Mouse (Mus musculus) right cerebral cortex, postnatal 14 days (tissue): ENCODE data around the gene Lmo3.

ENCODE experiments used
- DNase-seq: peaks from one replicate; pipeline ENCODE4 v3.0.0; 2022

Gene Lmo3

DNA sequence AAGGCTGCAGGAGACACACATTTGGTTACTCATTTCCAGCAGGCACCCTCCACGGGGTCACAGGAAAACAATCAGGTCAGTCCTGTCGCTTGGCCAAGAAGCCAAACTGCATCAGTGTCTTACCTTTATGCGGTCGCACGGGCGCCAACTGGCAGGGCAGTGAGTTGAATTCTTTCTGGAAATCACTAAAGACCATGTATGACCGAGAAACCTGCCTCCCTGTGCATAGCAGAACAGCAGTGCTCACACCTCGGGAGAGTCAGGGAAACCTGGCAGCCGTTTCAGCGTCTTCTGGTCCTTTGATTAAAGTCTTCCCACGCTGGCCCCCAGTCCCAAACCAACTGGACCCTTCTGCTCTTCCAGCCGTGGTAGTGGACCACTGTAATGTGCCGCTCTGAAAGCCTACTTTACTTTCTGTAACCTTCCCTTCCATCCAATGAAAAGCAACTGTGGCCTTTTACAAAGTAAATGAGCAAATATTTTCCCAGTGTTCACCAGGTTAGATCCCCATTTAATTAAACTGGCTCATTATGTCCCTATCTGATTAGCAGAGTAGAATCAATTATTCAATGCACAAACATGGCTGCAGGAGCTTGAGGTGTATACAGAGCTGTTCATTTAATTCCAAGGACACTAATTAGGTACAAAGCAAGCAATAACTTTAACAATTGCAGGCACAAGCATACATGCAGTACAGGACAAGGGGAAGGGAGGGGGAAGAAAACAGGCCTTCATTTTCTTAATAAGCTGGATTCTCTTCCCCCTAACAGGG lies at the start of gene Lmo3:
TSS of gene Lmo3 (minus strand) at position 235 of the 772 bp plus-strand sequence.
- no peak for DNase-seq

DNA sequence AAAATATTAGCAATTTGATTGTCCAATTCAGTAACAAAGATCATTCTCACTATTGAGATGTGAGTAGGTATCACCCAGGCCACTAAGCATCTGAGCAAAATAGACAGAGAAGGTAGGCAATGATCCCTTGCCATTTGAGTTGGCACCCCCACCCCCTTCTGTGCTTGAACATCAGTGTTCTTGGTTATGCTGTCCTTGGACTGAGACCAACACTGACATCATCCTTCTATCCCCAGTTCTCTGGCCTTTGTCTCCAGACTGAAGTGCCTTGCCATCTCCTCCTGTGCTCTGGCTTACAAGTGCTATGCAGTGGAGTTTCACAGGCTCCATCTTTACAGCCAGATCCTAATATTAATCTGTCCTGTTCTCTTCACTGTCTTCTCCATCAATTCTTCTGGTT lies 39.0 kb upstream of the Lmo3 start:
- DNase-seq: no peak

DNA sequence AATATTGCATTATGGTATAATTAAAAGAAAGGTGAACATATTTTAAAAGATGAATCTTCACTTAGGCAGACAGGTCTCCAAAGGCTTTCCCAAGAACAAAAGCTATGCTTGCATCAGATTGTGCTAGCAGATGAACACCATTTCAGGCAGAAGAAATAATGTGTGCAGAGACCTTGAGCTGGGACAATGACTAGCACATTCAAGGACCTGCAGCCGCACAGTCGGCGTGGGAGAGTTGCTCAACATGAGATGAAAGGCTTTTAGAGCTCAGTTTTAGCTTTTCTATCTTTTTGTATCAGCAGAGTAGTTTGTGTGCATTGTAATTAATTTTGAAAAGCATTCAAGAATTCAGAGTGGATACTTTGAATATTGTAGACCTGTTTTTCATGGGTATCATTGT lies 36.6 kb upstream of the Lmo3 start:
- DNase-seq: no peak

DNA sequence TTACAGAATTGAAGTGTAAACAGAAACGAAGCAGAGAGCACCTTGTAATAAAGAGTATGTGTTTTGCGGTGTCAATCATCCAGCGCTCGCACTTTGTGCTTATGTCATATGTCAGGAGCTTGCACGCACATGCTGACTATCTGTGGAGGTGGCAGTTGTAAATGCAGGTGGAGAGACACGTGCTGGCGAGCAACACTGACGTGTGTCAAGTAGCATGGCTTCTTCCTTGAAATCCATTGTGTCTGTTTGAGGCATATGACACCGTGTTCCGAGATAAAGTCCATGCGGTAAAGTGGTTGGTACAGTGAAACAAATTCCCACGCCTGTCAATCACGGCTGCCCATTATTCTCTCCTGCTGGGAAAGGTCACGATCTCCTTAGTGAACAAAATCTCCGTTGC lies 15.2 kb upstream of the Lmo3 start:
- DNase-seq: no peak

DNA sequence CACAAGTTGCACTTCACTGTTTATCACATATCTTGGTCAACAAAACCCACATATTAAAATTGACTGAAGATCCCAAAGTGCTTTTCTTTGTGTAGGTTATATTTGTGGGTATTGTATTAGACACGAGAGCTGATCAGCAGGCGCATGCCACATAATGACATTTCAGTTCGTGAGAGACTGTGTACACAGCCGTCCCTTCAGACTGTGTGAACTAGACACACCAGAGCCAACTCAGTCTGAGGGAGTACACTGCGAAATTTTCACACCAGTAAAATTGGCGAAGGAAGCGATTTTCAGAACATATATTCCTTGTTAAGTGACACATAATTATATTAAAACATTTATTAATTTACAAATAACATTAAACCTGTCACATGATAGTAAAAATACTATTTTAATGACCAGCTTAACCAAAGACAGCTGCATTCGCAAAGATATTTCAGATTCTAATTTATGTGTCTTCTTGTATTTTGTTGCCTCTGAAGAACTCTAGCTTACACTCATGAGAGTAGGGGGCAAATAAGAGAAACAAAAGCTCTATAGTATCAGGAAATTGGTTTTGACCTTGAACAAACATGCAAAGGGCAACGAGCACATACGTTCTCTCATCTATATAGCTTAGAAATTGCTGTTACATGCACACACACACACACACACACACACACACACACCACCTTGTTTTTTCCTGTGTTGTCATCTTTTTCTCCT lies 14.4 kb upstream of the Lmo3 start:
- no peak for DNase-seq

DNA sequence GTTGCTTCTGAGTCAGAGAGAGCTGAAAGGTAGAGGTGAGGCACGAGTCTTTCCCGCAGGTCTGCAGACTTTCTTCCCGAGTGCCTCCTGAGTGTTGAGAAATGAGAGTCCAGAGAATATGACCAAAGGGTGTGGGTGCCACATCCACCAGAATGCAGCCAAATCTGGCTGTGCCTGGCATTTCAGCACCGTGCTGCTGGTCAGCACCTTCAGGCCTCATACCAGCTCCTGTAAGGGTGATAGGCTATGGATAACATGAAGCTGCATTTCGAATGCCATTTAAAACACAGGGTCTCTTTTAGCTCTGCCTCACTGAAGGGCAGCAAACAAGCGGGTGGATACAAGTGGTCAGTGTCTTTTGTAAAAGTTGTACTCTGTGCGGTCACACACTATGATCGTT lies 1.5 kb upstream of the Lmo3 start:
- no peak for DNase-seq

DNA sequence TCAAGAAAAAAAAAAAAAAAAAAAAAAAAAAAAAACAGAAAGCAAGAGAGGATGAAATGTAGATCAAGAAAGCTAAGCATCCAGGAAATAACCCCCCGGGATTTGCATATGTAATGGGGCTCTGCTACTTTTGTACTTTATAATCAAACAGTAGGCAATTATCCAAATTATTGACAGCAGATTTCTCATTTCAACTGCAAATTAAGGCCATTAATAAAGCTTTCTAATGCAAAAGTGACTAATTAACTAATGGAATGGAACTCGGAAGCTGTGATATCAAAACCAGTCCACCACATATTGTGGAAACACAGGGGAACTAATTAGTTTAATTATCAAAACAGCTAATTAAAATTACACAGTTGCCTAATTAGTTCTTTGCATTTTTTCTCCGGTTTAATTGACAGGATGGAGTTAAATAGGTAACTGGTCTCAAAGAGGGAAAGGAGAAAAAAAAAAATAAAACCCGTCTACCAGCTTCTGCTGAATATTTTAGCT lies 785 bp upstream of the Lmo3 start:
- no peak for DNase-seq

DNA sequence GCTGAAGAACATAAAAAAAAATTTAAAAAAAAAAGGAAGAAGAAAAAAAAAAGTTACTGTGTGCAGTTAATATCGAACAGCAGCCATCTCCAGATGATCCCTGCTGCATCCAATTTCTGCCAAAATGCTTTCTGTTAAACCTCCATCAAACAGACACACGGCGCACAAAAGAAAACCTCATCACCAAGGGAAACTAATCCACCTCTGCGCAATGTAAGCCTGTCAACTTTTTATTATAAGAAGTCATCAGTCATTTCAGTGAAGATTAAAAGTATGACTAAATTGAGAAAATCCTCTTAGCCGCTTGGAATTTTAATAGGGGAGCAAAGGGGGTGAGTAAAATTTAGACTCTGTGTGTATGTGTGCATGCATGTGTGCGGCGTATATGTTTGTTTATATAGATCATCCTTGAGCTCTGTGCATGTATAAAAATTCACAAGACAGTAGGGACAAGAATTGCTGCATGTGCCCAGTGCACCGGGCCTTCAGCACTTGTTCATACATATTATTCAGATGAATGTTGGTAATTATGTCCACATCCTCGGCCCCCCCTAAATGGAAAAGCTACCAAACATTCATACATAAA lies 1.2 kb downstream of the Lmo3 start:
- DNase-seq: no peak

DNA sequence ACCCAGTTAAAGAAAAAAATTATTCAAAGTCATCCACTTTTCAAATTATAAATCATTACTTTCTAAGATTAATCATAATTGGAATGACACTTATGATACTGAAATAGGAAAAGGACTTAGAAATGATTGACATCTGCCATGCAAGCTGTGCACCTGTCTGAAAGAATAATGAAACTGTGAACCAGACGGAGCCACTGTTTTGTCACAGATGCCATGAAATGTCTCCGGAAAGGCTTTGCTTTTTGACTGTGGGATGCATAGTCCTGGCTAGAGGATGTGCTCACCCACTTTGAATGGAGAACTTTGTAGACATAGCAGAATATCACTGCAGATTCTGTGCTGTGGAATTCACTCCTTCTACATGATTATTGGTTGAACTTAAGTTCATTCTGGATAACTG lies 18.4 kb downstream of the Lmo3 start:
- no peak for DNase-seq

DNA sequence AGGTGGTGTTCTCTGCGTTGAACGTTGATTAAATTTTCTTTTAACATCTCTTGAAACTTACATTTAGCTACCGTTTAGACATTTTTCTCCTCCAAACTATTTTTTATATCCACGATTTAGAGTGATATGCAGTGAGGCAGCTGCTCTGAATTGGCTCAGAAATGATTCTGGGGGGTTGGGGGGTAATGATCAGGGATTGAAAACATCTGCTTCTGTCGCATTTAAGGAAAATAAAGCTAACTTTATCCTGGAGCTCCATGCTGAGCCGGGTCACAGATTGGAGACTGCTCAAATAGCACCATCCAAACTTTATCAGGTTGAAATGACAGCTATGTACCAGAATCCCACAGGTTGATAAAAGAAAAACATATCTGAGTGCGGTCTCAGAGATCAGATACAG lies 29.6 kb downstream of the Lmo3 start:
- no peak for DNase-seq

DNA sequence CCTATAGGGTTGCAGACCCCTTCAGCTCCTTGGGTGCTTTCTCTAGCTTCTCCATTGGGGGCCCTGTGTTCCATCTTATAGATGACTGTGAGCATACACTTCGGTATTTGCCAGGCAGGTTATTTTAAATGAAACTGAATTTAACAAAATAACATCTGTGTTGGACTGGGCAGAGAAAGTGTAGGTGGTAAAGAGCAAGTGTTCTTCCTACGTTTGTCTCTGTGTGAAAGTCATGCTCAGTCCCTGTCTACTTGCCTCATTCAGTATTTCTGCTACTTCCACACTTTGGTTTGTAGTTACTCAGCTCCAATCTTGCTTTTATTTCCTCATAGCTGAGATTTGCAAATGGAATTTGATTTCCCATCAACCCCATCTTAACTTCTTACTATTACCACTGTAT lies 46.9 kb downstream of the Lmo3 start:
- DNase-seq: no peak

DNA sequence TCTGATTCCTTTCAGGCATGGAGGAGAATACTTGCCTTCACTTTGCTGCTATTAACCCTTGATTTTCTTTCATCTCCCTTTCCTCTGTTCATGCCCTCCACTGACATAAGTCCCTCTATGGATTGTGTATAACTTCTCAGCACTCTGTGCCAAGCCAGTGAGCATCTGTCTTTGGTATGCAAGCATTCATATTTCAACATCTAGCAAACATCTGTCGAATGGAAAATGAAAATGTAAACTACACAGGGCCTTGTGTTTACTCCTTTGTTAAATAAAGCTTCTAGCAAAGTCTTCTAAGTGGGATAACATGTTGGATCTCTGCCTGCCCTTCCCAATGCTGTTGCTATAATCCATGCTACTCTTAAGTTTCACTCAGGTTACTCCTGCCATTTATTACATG lies 75.1 kb downstream of the Lmo3 start:
- no peak for DNase-seq

DNA sequence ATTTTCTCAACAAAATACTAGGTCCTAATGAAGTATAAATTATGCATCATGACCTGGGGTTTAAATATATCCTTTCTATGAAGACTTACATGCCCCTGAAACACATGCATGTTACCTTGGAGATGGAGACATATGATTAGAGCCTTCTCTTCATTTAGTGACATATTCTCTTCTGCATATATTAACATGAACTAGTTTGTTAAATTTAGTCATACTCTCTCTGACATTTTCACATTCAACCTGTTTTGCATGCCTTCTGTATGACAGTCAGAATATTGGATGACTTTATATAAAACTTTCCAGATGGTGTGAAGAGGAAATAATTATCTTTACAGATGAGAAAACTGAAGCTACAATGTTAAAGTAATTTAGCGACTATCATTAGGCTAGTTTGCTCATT lies 77.8 kb downstream of the Lmo3 start:
- DNase-seq: no peak

DNA sequence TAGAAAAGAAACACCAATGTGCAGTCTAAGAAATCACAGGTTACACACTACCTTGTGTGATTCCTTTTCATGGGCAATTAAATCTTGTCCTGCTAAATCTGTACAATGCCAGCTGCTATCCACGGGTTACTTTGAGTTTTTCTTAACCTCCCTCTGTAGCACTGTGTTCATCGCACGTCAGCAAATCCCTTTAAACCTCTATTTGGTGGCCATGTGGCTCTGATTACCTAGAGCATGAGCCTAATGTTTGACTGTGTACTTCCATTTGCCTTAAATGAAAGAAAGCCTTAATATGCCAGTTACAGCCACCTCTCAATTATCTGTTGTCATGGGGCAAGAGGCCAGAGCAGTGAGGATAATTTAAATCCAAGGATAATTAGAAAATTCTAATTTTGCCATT lies 98.9 kb downstream of the Lmo3 start:
- no peak for DNase-seq

DNA sequence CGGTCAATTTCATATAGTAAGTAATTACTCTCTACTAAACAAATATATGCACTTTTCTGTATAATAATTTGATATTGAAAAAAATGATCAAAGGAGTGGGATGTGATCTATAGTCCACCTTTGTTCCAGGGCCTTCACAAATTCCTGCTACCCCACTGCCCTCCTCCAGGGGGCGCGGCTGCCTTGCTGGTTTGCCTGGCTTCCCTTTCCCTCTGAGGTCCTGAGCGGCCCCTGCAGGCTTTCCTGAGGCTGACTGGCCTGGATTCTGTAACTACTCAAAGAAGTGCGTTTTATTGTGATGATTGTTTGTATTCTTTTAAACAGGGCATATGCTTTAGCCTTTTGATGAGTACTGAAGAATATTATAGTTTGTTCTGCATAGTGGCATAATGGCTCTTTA lies 104.2 kb downstream of the Lmo3 start:
- peak; percentile 66 for DNase-seq

DNA sequence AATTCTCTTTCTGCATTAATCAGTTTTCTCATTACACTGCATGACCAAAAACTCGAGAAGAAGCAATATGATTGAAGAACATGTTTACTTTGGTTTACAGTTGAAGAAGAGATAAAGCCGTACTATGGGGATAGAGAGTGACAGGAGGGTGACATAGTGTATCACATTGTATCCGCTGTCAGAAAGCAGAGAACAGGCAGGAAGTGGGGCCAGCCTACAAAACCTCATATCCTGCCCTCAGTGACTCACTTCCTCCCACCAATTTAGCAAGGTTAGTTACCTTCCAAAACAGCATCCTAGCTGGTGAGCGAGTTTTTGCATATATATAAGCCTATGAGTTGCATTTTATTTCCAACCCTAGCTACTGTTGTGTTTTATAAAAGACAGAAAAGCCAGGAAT lies 112.6 kb downstream of the Lmo3 start:
- no peak for DNase-seq

DNA sequence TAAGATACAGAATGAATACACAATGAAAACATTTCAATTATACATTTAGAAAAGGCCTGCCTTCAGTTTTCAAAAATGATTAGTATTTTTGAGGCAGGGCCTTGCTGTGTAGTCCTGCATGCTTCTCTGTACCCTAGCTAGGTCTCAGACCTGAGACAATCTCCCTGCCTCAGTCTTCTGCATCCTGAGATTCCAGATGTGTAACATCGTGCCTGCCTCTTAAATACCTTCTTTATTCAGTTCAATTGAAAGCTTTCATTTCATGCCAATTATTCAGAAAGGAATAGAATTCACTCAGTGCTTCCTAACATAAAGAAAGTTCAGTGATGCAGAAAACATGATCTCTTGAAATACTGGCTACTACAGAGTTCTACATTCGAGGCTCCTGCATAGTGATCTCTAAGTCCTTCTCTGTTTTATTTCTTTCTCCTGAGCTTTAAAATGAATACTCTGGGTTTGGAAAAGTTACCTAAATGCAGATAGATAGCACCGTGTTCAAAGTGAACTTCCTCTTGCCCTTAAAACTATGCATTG lies 137.2 kb downstream of the Lmo3 start:
- no peak for DNase-seq

DNA sequence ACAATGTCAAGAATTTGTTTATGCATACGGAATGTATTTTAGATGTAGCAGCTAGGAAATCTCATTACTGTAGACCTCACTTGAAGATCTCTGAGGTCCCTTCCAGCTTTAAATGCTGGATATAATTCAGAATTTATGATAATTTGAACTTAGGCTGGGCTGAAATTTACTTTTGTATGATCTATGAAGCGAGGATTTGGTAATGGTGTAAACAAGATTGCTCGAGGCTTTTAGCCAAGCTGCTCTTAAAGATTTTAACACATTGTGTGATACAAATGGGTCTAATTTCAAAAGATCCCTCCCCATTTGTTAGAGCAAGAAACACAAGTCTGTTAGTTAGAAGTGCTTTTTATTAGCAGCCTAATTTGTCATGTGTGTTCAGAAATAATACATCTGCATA lies 144.4 kb downstream of the Lmo3 start:
- no peak for DNase-seq

DNA sequence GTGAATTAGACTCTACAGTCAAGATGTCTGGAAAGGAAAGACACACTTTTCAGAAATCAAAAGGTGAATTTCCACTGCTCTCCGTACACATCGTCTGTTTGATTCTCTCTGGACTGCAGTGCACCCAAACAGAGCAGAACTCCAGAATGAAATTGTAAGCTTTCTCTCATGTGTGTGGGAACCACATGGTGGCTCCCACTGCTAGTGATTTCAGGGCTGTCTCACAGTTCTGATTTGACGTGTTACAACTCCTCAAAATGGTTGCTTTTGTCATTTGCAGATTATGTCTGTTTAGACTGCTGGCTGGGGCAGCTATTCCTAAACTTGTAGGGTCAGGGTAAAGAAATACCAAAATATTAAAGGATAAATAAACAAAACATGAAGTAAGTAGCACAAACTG lies 145.0 kb downstream of the Lmo3 start:
- DNase-seq: no peak

DNA sequence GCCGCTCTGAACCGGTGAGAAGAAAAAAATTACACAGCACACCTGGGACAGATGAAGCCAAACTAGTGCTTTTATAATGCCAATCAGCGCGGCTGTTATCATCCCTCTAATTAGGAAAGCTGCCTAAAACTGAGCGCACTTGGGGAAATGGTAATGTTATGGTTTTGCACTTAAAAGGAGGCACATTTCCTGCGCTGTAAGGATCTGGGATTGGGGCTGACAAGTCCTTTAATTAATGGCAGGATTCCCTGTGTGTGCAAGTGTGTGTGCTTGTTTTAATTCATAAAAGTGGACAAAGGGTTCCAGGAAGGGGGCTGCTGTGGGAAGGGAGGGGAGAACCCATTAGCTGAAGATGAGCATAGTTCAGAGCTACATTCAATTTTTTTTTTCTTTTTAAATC lies 154.4 kb downstream of the Lmo3 start:
- DNase-seq: no peak

DNA sequence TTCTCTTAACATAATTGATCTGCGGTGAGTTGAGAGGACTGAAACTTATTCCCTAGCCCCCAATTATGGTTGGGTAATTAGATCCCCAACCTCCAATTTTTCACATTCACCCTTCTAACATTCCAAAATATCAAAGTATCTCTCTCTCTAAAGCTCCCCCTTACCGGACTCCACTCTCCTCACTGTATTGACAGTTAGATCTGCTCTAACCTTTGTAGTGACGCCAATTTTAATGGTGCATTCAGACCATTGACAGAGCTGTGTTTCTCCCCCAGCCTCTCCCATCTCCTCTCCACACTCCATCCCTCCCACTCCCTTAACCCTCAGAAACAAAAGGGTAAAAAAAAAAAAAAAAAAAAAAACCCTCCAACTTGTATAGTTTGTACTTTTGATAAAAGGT lies 154.9 kb downstream of the Lmo3 start:
- no peak for DNase-seq

DNA sequence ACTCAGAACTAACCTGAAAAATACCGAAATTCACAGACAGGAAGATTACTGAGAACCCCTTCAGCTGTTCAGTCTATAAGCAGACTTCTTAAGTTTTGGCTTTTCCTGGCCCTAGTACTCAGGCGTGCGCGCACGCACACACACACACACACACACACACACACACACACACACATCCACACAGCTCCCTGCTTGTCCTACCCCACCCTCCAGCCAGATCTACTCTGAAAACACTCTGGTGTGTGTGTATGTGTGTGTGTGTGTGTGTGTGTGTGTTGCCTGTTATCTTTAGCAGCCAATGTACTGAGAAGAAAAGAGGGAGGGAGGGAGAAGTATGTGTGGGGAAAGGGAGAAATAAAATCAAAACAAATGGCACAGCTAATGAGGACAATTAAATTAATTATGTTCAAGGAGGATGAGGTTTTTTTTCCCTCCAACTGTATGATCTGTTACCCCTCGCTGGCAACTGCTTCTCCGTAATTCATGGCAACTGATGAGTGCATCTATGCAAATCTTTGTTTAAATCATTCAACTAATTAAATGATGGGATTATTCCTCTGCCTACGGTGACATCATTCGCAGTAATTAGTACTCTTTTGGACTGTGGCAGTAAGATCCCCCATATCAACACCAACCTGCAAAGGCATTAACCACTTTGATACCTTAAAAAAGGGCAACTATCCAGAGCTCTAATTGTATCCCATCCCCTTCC lies 157.1 kb downstream of the Lmo3 start:
- no peak for DNase-seq

DNA sequence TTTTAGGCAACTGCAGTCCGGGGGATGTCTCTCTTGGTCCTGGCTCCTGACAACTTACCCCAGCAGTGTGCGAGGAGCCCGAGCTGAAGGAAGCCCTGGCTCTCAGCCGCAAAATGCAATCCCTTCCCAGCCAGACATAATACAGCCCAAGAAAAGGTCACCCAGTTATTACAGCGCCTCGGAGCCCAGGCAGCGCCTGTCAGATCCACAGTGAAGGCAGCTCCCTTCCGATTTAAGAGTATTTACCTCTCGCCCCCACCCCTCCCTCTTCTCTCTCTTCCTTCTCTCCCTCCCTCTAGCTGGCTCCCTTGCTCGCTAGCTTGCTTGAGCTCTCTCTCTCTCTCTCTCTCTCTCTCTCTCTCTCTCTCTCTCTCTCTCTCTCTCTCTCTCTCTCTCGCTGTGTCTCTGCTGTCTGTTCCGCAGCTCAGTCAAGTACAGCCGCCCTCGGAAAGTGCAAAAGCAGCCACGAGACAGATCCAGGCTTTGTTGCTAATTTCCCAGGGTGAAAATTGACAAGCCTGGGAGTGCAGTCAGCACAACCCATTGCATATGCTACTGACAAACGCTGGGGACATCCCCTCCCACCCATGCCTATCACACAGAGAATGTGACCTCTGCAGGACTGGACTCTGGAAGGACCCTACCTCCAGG lies 159.0 kb downstream of the Lmo3 start:
- peak; percentile 38 for DNase-seq
